Mouse (Mus musculus) liver, postnatal 0 days (tissue): ENCODE data around the gene Syde1. TPM values are rescaled to one million over a fixed set of nuclear protein-coding genes. Genes with fewer than 3 reads are reported as not detected.

Source experiments
- ATAC-seq: fragments of 200-750 bp; cut with Nextera tagmentation; 2 replicates; pipeline ENCODE4 v1.8.0; 2017; ENCODE audit warnings: mild to moderate bottlenecking, moderate library complexity
- DNase-seq: peaks from one replicate; pipeline ENCODE4 v3.0.0-alpha.2; 2016
- H3K27ac ChIP-seq: fragments of 300-500 bp; sonication (generic); 2 replicates; pipeline ENCODE4 v1.5.1; 2014; ENCODE audit warnings: antibody characterized with exemption, moderate library complexity, mild to moderate bottlenecking, low read depth
- H3K27me3 ChIP-seq: fragments of 300-500 bp; sonication (generic); 2 replicates; pipeline ENCODE4 v1.6.1; 2014; ENCODE audit warnings: low read length, control low read depth, mixed read lengths; ENCODE audit not compliant: insufficient read depth
- H3K36me3 ChIP-seq: fragments of 300-500 bp; sonication (generic); replicated peaks from 2 replicates; pipeline ENCODE4 v1.6.1; 2014; ENCODE audit warnings: mild to moderate bottlenecking, control low read depth, low read length, moderate library complexity, mixed read lengths; ENCODE audit not compliant: insufficient read depth
- H3K4me1 ChIP-seq: fragments of 300-500 bp; sonication (generic); 2 replicates; pipeline ENCODE4 v1.6.1; 2014; ENCODE audit warnings: antibody characterized with exemption, mild to moderate bottlenecking, control low read depth; ENCODE audit not compliant: insufficient read depth
- H3K4me2 ChIP-seq: fragments of 300-500 bp; sonication (generic); 2 replicates; pipeline ENCODE4 v1.6.1; 2014; ENCODE audit warnings: low read depth, mild to moderate bottlenecking, low read length, moderate library complexity, mixed read lengths
- H3K4me3 ChIP-seq: fragments of 300-500 bp; sonication (generic); 2 replicates; pipeline ENCODE4 v1.5.1; 2014; ENCODE audit warnings: low read depth, low read length
- H3K9ac ChIP-seq: fragments of 300-500 bp; sonication (generic); replicated peaks from 2 replicates; pipeline ENCODE4 v1.6.1; 2014; ENCODE audit warnings: mild to moderate bottlenecking, moderate library complexity
- H3K9me3 ChIP-seq: fragments of 300-500 bp; sonication (generic); 2 replicates; pipeline ENCODE4 v1.6.1; 2016; ENCODE audit warnings: mild to moderate bottlenecking, control low read depth, low read length, mixed read lengths
- CTCF ChIP-seq: sonication (generic); IDR thresholded peaks from 2 replicates; pipeline ENCODE4 v1.5.1; 2016; ENCODE audit warnings: antibody characterized with exemption, low read depth
- EP300 ChIP-seq: IDR thresholded peaks from 2 replicates; pipeline ENCODE4 v1.6.1; 2016; ENCODE audit warnings: antibody characterized with exemption, low read depth, mild to moderate bottlenecking
- WGBS: fragments of 180-500 bp; shearing (Covaris S2); extraction: QIAGEN DNeasy Blood & Tissue Kit; methylation state at CpG from one replicate; pipeline ENCODE4 v1.1.7; 2014; ENCODE audit not compliant: insufficient replicate concordance; 5-methylcytosine and 5-hydroxymethylcytosine counted together
- polyA plus RNA-seq: library from polyadenylated mRNA; unstranded; fragments of >200 nt; fragmentation: Nextera tagmentation; extraction: Ambion mirVana; gene quantifications from 2 replicates; pipeline ENCODE4 v1.2.1, GENCODE M21; 2015

Gene Syde1
- polyA plus RNA-seq, 1 experiment from 2014 or later: 1.5 TPM

DNA sequence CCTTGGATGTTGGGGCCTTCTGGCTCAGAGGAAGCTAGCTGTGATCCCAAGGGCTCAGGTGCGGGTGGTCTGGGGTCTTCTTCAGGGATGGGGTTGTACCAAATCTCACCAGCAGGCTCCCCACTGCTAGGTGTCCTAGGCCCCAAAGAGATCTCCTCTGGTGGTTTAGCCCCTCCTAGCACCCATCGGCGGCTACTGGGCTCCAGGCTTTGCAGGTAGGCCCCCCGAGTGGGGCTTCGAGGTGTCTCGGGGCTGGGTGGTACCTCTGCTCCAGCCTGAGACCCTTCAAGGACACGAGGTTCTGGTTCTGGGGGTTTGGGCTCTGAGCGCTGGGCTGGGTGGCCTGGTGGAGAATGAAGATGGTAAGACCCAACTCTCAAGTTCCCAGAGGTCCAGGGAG, 1.9 kb downstream of the Syde1 start:
- Histone ChIP-seq H3K27ac (peak overlapping the region; percentile 85; the same call in 1 of the 2 replicates), H3K9me3 (no peaks in the 10 kb centered on the region), H3K36me3 (peaks cover 8% of the 10 kb centered on the region), H3K4me1 (peaks cover 6% of the 10 kb centered on the region; the same call in 1 of the 2 replicates), H3K4me2 (peak overlapping the region; percentile 67; the same call in 1 of the 2 replicates), H3K4me3 (no peak overlapping the region), H3K9ac (no peak overlapping the region), H3K27me3 (peaks cover 16% of the 10 kb centered on the region)
- no peak for DNase-seq
- no peak for TF ChIP-seq EP300
- TF ChIP-seq CTCF: no peak
- ATAC-seq: no peak
- 91% methylated on average over 8 of the region's 8 CpGs for WGBS

DNA sequence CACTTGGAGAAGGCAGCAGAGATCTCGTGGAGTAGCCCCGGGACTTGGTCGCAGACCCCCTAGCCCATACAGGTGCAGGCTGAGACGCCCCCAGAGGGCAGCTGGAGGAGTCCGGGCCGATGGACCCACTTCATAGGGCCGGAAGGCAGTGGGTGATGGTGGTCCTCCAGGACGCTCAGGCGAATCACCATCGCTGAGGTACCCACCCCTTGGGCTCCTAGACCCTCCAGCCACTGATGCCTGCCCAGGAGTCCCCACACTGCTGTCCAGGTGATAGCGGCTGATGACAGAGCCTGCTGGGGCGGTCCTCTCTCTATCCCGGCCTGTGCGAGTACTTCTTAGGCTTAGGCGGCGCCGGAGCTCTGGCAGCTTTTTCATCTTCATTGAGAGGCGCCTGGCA, 2.5 kb downstream of the Syde1 start:
- DNase-seq: no peak
- peaks cover 6% of the 10 kb centered on the region; the same call in 1 of the 2 replicates for H3K4me1 ChIP-seq
- H3K4me3 ChIP-seq: no peak overlapping the region
- TF ChIP-seq EP300 (no peak), CTCF (no peak)
- H3K36me3 ChIP-seq: peaks cover 10% of the 10 kb centered on the region
- no peak for ATAC-seq
- no peak overlapping the region for H3K27ac ChIP-seq
- H3K4me2 ChIP-seq: no peak overlapping the region
- no peak overlapping the region for H3K9ac ChIP-seq
- H3K9me3 ChIP-seq: no peaks in the 10 kb centered on the region
- WGBS: 88% methylated on average over 18 of the region's 18 CpGs
- peaks cover 16% of the 10 kb centered on the region for H3K27me3 ChIP-seq

GRCm38 (mm10) chr10:78586026-78586425, 5.7 kb downstream of the Syde1 start:
- Histone ChIP-seq H3K9ac (no peak overlapping the region), H3K4me2 (no peak overlapping the region), H3K9me3 (no peaks in the 10 kb centered on the region), H3K36me3 (peaks cover 27% of the 10 kb centered on the region), H3K4me3 (no peak overlapping the region), H3K4me1 (0 out of 2 replicates have a peak, but pooled peaks cover 4% of the 10 kb centered on the region), H3K27ac (no peak overlapping the region), H3K27me3 (peaks cover 6% of the 10 kb centered on the region; the same call in 1 of the 2 replicates)
- DNase-seq: no peak
- TF ChIP-seq CTCF (no peak), EP300 (no peak)
- WGBS: 92% methylated on average over 13 of the region's 13 CpGs
- no peak for ATAC-seq

DNA sequence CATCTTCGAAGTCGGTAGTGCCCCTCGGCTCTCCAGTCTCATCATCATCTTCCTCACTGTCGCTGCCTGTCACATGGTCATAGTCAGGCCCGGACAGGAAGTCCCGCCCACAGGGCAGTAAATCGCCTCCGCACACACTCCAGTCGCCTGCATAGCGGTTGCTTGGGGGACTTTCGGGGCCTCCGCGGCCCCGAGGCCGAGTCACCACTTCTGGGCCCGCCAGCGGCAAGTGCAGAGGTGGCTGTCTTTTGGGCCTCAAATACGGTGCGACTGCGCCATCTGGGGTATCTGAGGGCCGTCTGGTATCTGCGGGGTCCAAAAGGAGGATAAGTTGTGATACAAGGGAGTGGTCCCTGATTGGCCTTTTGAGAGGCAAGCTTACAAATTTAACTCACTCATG, 6.2 kb downstream of the Syde1 start:
- no peak for ATAC-seq
- TF ChIP-seq CTCF (no peak), EP300 (no peak)
- peaks cover 31% of the 10 kb centered on the region for H3K36me3 ChIP-seq
- no peak overlapping the region for H3K27ac ChIP-seq
- 0 out of 2 replicates have a peak, but pooled peaks cover 4% of the 10 kb centered on the region for H3K4me1 ChIP-seq
- no peak overlapping the region for H3K4me3 ChIP-seq
- no peaks in the 10 kb centered on the region for H3K9me3 ChIP-seq
- 0 out of 2 replicates have a peak, but pooled peaks cover 2% of the 10 kb centered on the region for H3K27me3 ChIP-seq
- H3K9ac ChIP-seq: no peak overlapping the region
- no peak overlapping the region for H3K4me2 ChIP-seq
- 82% methylated on average over 22 of the region's 22 CpGs for WGBS
- DNase-seq: no peak

DNA sequence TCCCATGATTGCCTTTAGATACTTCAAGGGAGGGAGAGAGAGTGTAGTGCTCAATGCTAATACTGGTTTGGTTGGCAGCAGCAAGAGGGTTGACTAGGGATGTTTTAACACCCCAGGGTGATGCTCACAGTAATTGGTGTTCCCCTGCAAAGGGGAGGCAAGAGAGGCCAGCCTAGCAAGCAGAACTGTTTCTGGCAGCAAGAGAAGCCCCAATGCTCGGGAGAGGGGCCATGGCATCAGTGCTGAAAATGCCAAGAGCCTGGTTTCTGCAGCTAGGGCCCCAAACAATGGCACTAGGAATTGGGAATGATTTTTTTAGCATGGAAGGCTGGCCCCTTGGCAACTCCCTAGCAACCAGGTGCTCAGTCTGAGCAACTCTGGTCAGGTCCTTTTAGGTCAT, 6.8 kb downstream of the Syde1 start:
- H3K4me3 ChIP-seq: no peak overlapping the region
- H3K4me1 ChIP-seq: no peaks in the 10 kb centered on the region
- no peaks in the 10 kb centered on the region for H3K9me3 ChIP-seq
- DNase-seq (no peak), ATAC-seq (no peak)
- H3K4me2 ChIP-seq: no peak overlapping the region
- 78% methylated on average over 1 of the region's 1 CpGs for WGBS
- H3K36me3 ChIP-seq: peaks cover 37% of the 10 kb centered on the region
- TF ChIP-seq CTCF: no peak
- TF ChIP-seq EP300: no peak
- no peak overlapping the region for H3K27ac ChIP-seq
- H3K9ac ChIP-seq: no peak overlapping the region
- 0 out of 2 replicates have a peak, but pooled peaks cover 2% of the 10 kb centered on the region for H3K27me3 ChIP-seq

- Histone ChIP-seq H3K36me3 (peaks cover 46% of the 10 kb centered on the region), H3K4me3 (no peak overlapping the region), H3K9me3 (no peaks in the 10 kb centered on the region), H3K27me3 (no peaks in the 10 kb centered on the region), H3K4me1 (no peaks in the 10 kb centered on the region), H3K4me2 (no peak overlapping the region), H3K9ac (no peak overlapping the region), H3K27ac (no peak overlapping the region)
- 75% methylated on average over 3 of the region's 3 CpGs for WGBS
- DNase-seq (no peak), ATAC-seq (no peak)
- TF ChIP-seq EP300 (no peak), CTCF (no peak)
Observed at GRCm38 (mm10) chr10:78583939-78584338, 7.8 kb downstream of the Syde1 start.

- TF ChIP-seq EP300 (no peak), CTCF (no peak)
- Histone ChIP-seq H3K4me1 (no peaks in the 10 kb centered on the region), H3K36me3 (peaks cover 51% of the 10 kb centered on the region), H3K9ac (no peak overlapping the region), H3K4me2 (no peak overlapping the region), H3K27me3 (no peaks in the 10 kb centered on the region), H3K4me3 (no peak overlapping the region), H3K9me3 (no peaks in the 10 kb centered on the region), H3K27ac (no peak overlapping the region)
- 72% methylated on average over 9 of the region's 9 CpGs for WGBS
- DNase-seq (no peak), ATAC-seq (no peak)
Observed at GRCm38 (mm10) chr10:78583347-78583746, 8.4 kb downstream of the Syde1 start.
